Mouse (Mus musculus) limb, embryonic 15.5 days (tissue): ENCODE data around the gene H2bfm. TPM values are rescaled to one million over a fixed set of nuclear protein-coding genes. Genes with fewer than 3 reads are reported as not detected.

Experiments used
- polyA plus RNA-seq: library from polyadenylated mRNA; unstranded; fragments of >200 nt; fragmentation: Nextera tagmentation; extraction: Ambion mirVana; gene quantifications from 2 replicates; pipeline ENCODE4 v1.2.1, GENCODE M21; 2015

The H2bfm gene
- polyA plus RNA-seq, 1 experiment from 2014 or later, result not detected

Other genes with a start within 250 kb of the H2bfm start
- 12.9 and 15.0 TPM in 2 replicates for gene Tceal1, start 219.3 kb upstream of the H2bfm start, polyA plus RNA-seq
- 636 and 640 TPM in 2 replicates for gene Morf4l2, start 183.6 kb upstream of the H2bfm start, polyA plus RNA-seq
- not detected in 2 replicates for gene Glra4, start 147.2 kb upstream of the H2bfm start, polyA plus RNA-seq
- 7.1 and 9.5 TPM in 2 replicates for gene Plp1, start 104.7 kb upstream of the H2bfm start, polyA plus RNA-seq
- 0.31 and 0.44 TPM in 2 replicates for gene Rab9b, start 58.6 kb upstream of the H2bfm start, polyA plus RNA-seq
- gene Tmsb15b2, start 48.2 kb downstream of the H2bfm start, polyA plus RNA-seq, result 38.3 and 41.4 TPM in 2 replicates
- gene Tmsb15l, start 49.5 kb downstream of the H2bfm start, polyA plus RNA-seq, result 4.0 and 5.2 TPM in 2 replicates
- gene Tmsb15b1, start 49.5 kb downstream of the H2bfm start, polyA plus RNA-seq, result 17.3 and 23.6 TPM in 2 replicates
- 13.8 and 16.3 TPM in 2 replicates for gene Zcchc18, start 65.8 kb downstream of the H2bfm start, polyA plus RNA-seq
- 9.8 and 11.2 TPM in 2 replicates for gene Slc25a53, start 111.0 kb downstream of the H2bfm start, polyA plus RNA-seq
- gene Fam199x, start 122.3 kb downstream of the H2bfm start, polyA plus RNA-seq, result 4.5 and 5.6 TPM in 2 replicates
- not detected in 2 replicates for gene Esx1, start 194.8 kb downstream of the H2bfm start, polyA plus RNA-seq